Mouse (Mus musculus) CH12.LX (cell line): Measurements from ENCODE around the gene Ciapin1. TPM values are rescaled to one million over a fixed set of nuclear protein-coding genes. Genes with fewer than 3 reads are reported as not detected.

Experiments used
- DNase-seq: peaks from one replicate; pipeline ENCODE4 v3.0.0-alpha.2; 2013; ENCODE audit errors: extremely low read depth
- H3K27ac ChIP-seq: 2 replicates; pipeline ENCODE4 v1.5.1; 2012; ENCODE audit warnings: low read depth, mild to moderate bottlenecking, control low read depth, moderate library complexity; ENCODE audit not compliant: insufficient read depth
- H3K27me3 ChIP-seq: replicated peaks from 2 replicates; pipeline ENCODE3; 2012; ENCODE audit warnings: inconsistent platforms
- H3K36me3 ChIP-seq, 2 experiments: replicated peaks in 1 of 2; 2 replicates each; pipeline versions ENCODE3 to v1.6.1; 2012; ENCODE audit warnings: inconsistent platforms in 1 of 2, low read length in 1 of 2, mild to moderate bottlenecking in 1 of 2, mixed read lengths in 1 of 2, moderate library complexity in 1 of 2; ENCODE audit not compliant: control insufficient read depth in 1 of 2, insufficient read depth in 1 of 2
- H3K4me1 ChIP-seq, 2 experiments: 2 replicates each; pipeline ENCODE4 v1.6.1; 2012; ENCODE audit warnings: inconsistent platforms in 1 of 2, moderate library complexity in 1 of 2; ENCODE audit not compliant: insufficient read depth in 2 of 2, control insufficient read depth in 1 of 2
- H3K4me2 ChIP-seq: 2 replicates; pipeline ENCODE4 v1.6.1; 2012; ENCODE audit warnings: low read depth, mild to moderate bottlenecking, control low read depth; ENCODE audit not compliant: poor library complexity, insufficient read depth, severe bottlenecking
- H3K4me3 ChIP-seq, 3 experiments: fragments of 150-350 bp in 1 of 3; sonication (generic) in 1 of 3; replicated peaks in 1 of 3; 2 replicates each; pipeline versions ENCODE3 to v1.5.1; 2011 to 2012; ENCODE audit warnings: low read depth in 2 of 3, low read length in 2 of 3, mild to moderate bottlenecking in 2 of 3, moderate library complexity in 2 of 3, control low read depth in 1 of 3, improper control_type of control experiment in 1 of 3, inconsistent platforms in 1 of 3, mixed read lengths in 1 of 3; ENCODE audit not compliant: poor library complexity in 1 of 3
- H3K79me2 ChIP-seq: replicated peaks from 2 replicates; pipeline ENCODE4 v1.6.1; 2012; ENCODE audit warnings: mild to moderate bottlenecking, moderate library complexity; ENCODE audit not compliant: control insufficient read depth, poor library complexity, insufficient read depth, severe bottlenecking; ENCODE audit errors: extremely low read depth
- H3K9ac ChIP-seq: 2 replicates; pipeline ENCODE4 v1.6.1; 2012; ENCODE audit warnings: low read depth, mild to moderate bottlenecking, control low read depth, moderate library complexity; ENCODE audit not compliant: insufficient read depth
- H3K9me3 ChIP-seq: replicated peaks from 2 replicates; pipeline ENCODE3; 2012; ENCODE audit warnings: low read length, inconsistent platforms, mixed read lengths
- CHD1 ChIP-seq: IDR thresholded peaks from 2 replicates; pipeline ENCODE4 v1.6.1; 2012; ENCODE audit warnings: low read depth, low read length, improper control_type of control experiment, inconsistent platforms
- CHD2 ChIP-seq: IDR thresholded peaks from 2 replicates; pipeline ENCODE4 v1.6.1; 2011; ENCODE audit warnings: low read length, improper control_type of control experiment
- E2F4 ChIP-seq: IDR thresholded peaks from 2 replicates; pipeline ENCODE4 v1.6.1; 2011; ENCODE audit warnings: low read depth, low read length, improper control_type of control experiment; ENCODE audit not compliant: insufficient replicate concordance
- ELF1 ChIP-seq: IDR thresholded peaks from 2 replicates; pipeline ENCODE4 v1.6.1; 2014; ENCODE audit warnings: low read depth, mild to moderate bottlenecking, inconsistent platforms, low read length, improper control_type of control experiment
- EP300 ChIP-seq: IDR thresholded peaks from 2 replicates; pipeline ENCODE4 v1.6.1; 2011; ENCODE audit warnings: low read length, improper control_type of control experiment
- ETS1 ChIP-seq: conservative IDR thresholded peaks from 2 replicates; pipeline ENCODE4 v1.6.1; 2012; ENCODE audit warnings: low read depth, mild to moderate bottlenecking, inconsistent platforms, low read length, improper control_type of control experiment, moderate library complexity
- GABPA ChIP-seq: IDR thresholded peaks from 2 replicates; pipeline ENCODE4 v1.6.1; 2012; ENCODE audit warnings: low read depth, low read length, improper control_type of control experiment, inconsistent platforms; ENCODE audit not compliant: insufficient replicate concordance
- HCFC1 ChIP-seq: IDR thresholded peaks from 2 replicates; pipeline ENCODE4 v1.6.1; 2012; ENCODE audit warnings: low read depth, mild to moderate bottlenecking, inconsistent platforms, low read length, improper control_type of control experiment
- IRF4 ChIP-seq: IDR thresholded peaks from 2 replicates; pipeline ENCODE4 v1.6.1; 2014; ENCODE audit warnings: low read depth, mild to moderate bottlenecking, inconsistent platforms, low read length, improper control_type of control experiment
- JUN ChIP-seq: IDR thresholded peaks from 2 replicates; pipeline ENCODE4 v1.6.1; 2011; ENCODE audit warnings: low read depth, mild to moderate bottlenecking, low read length, improper control_type of control experiment, moderate library complexity; ENCODE audit not compliant: insufficient read depth
- JUND ChIP-seq: conservative IDR thresholded peaks from 2 replicates; pipeline ENCODE4 v1.6.1; 2011; ENCODE audit warnings: low read depth, low read length, improper control_type of control experiment
- KAT2A ChIP-seq: IDR thresholded peaks from 2 replicates; pipeline ENCODE4 v1.6.1; 2012; ENCODE audit warnings: low read length, improper control_type of control experiment, inconsistent platforms; ENCODE audit not compliant: insufficient replicate concordance
- MAFK ChIP-seq: IDR thresholded peaks from 2 replicates; pipeline ENCODE4 v1.6.1; 2011; ENCODE audit warnings: low read length, improper control_type of control experiment; ENCODE audit not compliant: insufficient replicate concordance
- MAX ChIP-seq: IDR thresholded peaks from 2 replicates; pipeline ENCODE4 v1.6.1; 2011; ENCODE audit warnings: low read length, improper control_type of control experiment
- MAZ ChIP-seq: IDR thresholded peaks from 2 replicates; pipeline ENCODE4 v1.6.1; 2012; ENCODE audit warnings: low read depth, mild to moderate bottlenecking, inconsistent platforms, low read length, improper control_type of control experiment, moderate library complexity
- MEF2A ChIP-seq: IDR thresholded peaks from 2 replicates; pipeline ENCODE4 v1.6.1; 2014; ENCODE audit warnings: low read depth, mild to moderate bottlenecking, inconsistent platforms, low read length, improper control_type of control experiment, borderline replicate concordance
- MXI1 ChIP-seq: IDR thresholded peaks from 2 replicates; pipeline ENCODE4 v1.6.1; 2011; ENCODE audit warnings: mild to moderate bottlenecking, low read depth, low read length, improper control_type of control experiment
- NELFE ChIP-seq: IDR thresholded peaks from 2 replicates; pipeline ENCODE4 v1.6.1; 2011; ENCODE audit warnings: low read depth, low read length, improper control_type of control experiment
- NRF1 ChIP-seq: IDR thresholded peaks from 2 replicates; pipeline ENCODE4 v1.6.1; 2014; ENCODE audit warnings: low read depth, mild to moderate bottlenecking, inconsistent platforms, low read length, improper control_type of control experiment, moderate library complexity
- PAX5 ChIP-seq: IDR thresholded peaks from 2 replicates; pipeline ENCODE4 v1.6.1; 2012; ENCODE audit warnings: low read length, inconsistent platforms, mixed read lengths
- POLR2A ChIP-seq: IDR thresholded peaks from 2 replicates; pipeline ENCODE4 v1.6.1; 2011; ENCODE audit warnings: low read depth, mild to moderate bottlenecking, improper control_type of control experiment, low read length
- POLR2AphosphoS2 ChIP-seq: IDR thresholded peaks from 2 replicates; pipeline ENCODE4 v1.6.1; 2011; ENCODE audit warnings: low read depth, low read length, improper control_type of control experiment
- RCOR1 ChIP-seq: conservative IDR thresholded peaks from 2 replicates; pipeline ENCODE4 v1.6.1; 2012; ENCODE audit warnings: low read depth, mild to moderate bottlenecking, inconsistent platforms, low read length, improper control_type of control experiment
- SIN3A ChIP-seq: IDR thresholded peaks from 2 replicates; pipeline ENCODE4 v1.6.1; 2012; ENCODE audit warnings: low read length, improper control_type of control experiment, inconsistent platforms
- SMC3 ChIP-seq: IDR thresholded peaks from 2 replicates; pipeline ENCODE4 v1.6.1; 2011; ENCODE audit warnings: low read depth, low read length, improper control_type of control experiment
- TBP ChIP-seq: conservative IDR thresholded peaks from 2 replicates; pipeline ENCODE4 v1.6.1; 2011; ENCODE audit warnings: low read depth, low read length, improper control_type of control experiment
- TCF12 ChIP-seq: IDR thresholded peaks from 2 replicates; pipeline ENCODE4 v1.6.1; 2014; ENCODE audit warnings: low read depth, mild to moderate bottlenecking, inconsistent platforms, low read length, improper control_type of control experiment
- UBTF ChIP-seq: IDR thresholded peaks from 2 replicates; pipeline ENCODE4 v1.6.1; 2012; ENCODE audit warnings: low read depth, mild to moderate bottlenecking, inconsistent platforms, low read length, improper control_type of control experiment, moderate library complexity
- USF1 ChIP-seq: IDR thresholded peaks from 2 replicates; pipeline ENCODE4 v1.6.1; 2014; ENCODE audit warnings: low read depth, mild to moderate bottlenecking, inconsistent platforms, low read length, improper control_type of control experiment
- ZC3H11A ChIP-seq: IDR thresholded peaks from 2 replicates; pipeline ENCODE4 v1.6.1; 2012; ENCODE audit warnings: low read depth, mild to moderate bottlenecking, inconsistent platforms, low read length, improper control_type of control experiment
- ZKSCAN1 ChIP-seq: IDR thresholded peaks from 2 replicates; pipeline ENCODE4 v1.6.1; 2012; ENCODE audit warnings: low read depth, inconsistent platforms, low read length, improper control_type of control experiment, borderline replicate concordance
- ZMIZ1 ChIP-seq: IDR thresholded peaks from 2 replicates; pipeline ENCODE4 v1.6.1; 2012; ENCODE audit warnings: low read depth, mild to moderate bottlenecking, inconsistent platforms, low read length, improper control_type of control experiment
- ZNF384 ChIP-seq: IDR thresholded peaks from 2 replicates; pipeline ENCODE4 v1.6.1; 2012; ENCODE audit warnings: low read depth, low read length, improper control_type of control experiment, inconsistent platforms
- dilution Hi-C: fragments of 300-500 bp; cut with MboI; formaldehyde crosslinking; loops from 2 replicates; pipeline ENCODE4 v1.14.3; 2020; ENCODE audit warnings: low sequenced_read_pairs; ENCODE audit not compliant: extremely low pct_unique_long_range_greater_than_20kb, extremely low pct_ligation_motif_present
- in situ Hi-C: fragments of 300-500 bp; cut with MboI; formaldehyde crosslinking; loops from 3 replicates; pipeline ENCODE4 v1.14.3; 2019; ENCODE audit warnings: low sequenced_read_pairs, low pct_ligation_motif_present, low pct_unique_long_range_greater_than_20kb, mixed read lengths
- polyA plus RNA-seq: library from polyadenylated mRNA; unstranded; fragments of >175 nt; gene quantifications from 2 replicates; pipeline ENCODE4 v1.2.1, GENCODE M21; 2012; ENCODE audit warnings: low read depth; ENCODE audit not compliant: insufficient read length
- total RNA-seq, 2 experiments: library from RNA; depleted of rRNA; stranded (reverse); fragments of 300-350 nt in 1 of 2; fragments of >200 nt in 1 of 2; gene quantifications; 2 replicates each; pipeline ENCODE4 v1.2.3; 2012 to 2014

Ciapin1 gene
- total and polyA plus RNA-seq, 3 experiments, result 83.1 to 139 (median 97.1) TPM

DNA sequence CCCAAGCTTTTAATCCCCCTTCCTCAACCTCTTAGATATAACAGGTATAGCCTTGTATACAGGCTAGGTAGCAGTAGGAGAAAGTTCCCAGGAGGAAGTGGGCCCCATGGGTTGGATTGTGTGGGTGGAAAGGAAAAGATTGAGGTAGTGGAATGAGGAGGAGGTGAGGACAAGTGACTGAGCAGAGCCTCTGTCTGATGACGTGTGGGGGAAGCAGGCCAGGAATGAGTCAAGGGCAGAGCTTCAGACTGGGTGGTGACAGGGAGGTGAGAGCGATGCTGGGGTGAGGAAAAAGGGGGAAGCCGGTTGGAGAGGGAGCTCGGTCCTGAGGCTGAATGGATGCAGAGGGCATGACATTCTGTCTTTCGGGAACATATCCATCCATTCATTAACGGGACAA lies 34.6 kb downstream of the Ciapin1 start:
- in situ Hi-C loops, result no loop called here
- Histone ChIP-seq H3K36me3 (no peaks in the 10 kb centered on the region), H3K4me1 (peaks cover 40 to 65% of the 10 kb centered on the region in 2 experiments), H3K9ac (no peak overlapping the region), H3K79me2 (no peaks in the 10 kb centered on the region), H3K27ac (no peak overlapping the region), H3K27me3 (no peaks in the 10 kb centered on the region), H3K4me3 (no peak overlapping the region), H3K9me3 (no peaks in the 10 kb centered on the region), H3K4me2 (no peak overlapping the region)
- DNase-seq, result no peak
- no peak for TF ChIP-seq JUN
- TF ChIP-seq IRF4, result peak; percentile 33; the same call in 1 of the 2 replicates
- dilution Hi-C loops, result no loop called here

DNA sequence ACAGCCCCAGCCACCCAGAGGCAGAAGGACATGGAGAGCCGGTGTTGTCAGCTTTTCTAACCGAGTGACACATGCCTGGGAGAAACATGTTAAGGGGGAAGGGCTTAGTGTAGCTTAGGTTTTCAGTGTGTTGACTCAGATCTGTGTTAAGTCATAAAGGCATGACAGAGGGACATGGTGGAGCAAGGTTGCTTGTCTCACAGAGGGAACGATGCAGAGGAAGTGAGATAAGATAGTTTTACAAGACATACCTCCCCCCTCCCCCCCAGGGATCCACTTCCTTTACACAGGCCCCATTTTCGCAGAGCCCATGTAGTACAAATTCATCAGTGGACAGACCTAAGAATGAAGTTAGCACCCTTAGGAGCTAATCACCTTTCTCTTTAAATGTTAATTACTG lies 35.8 kb downstream of the Ciapin1 start:
- Histone ChIP-seq H3K9me3 (no peaks in the 10 kb centered on the region), H3K4me1 (peaks cover 29 to 53% of the 10 kb centered on the region in 2 experiments), H3K79me2 (no peaks in the 10 kb centered on the region), H3K36me3 (no peaks in the 10 kb centered on the region), H3K27me3 (no peaks in the 10 kb centered on the region), H3K27ac (peak overlapping the region; percentile 43; the same call in 1 of the 2 replicates), H3K4me3 (no peak overlapping the region), H3K9ac (no peak overlapping the region; the same call in 1 of the 2 replicates), H3K4me2 (peak overlapping the region; percentile 2)
- in situ Hi-C loops, result no loop called here
- DNase-seq, result peak; percentile 84
- dilution Hi-C loops, result no loop called here
- 0 out of 2 replicates have a peak, but pooled peaks have one; percentile 13 for TF ChIP-seq JUN
- TF ChIP-seq KAT2A, result no peak
- TF ChIP-seq ZMIZ1, result no peak
- TF ChIP-seq PAX5, result no peak
- peak; percentile 48; the same call in 1 of the 2 replicates for TF ChIP-seq ELF1
- TF ChIP-seq CHD2, result peak; percentile 73
- no peak for TF ChIP-seq SMC3
- no peak for TF ChIP-seq POLR2A
- no peak for TF ChIP-seq CHD1
- no peak for TF ChIP-seq NRF1
- TF ChIP-seq TCF12, result 0 out of 2 replicates have a peak, but pooled peaks have one; percentile 20
- TF ChIP-seq IRF4, result peak; percentile 69
- no peak for TF ChIP-seq JUND
- TF ChIP-seq SIN3A, result no peak
- no peak for TF ChIP-seq POLR2AphosphoS2
- peak; percentile 67 for TF ChIP-seq MAX
- no peak for TF ChIP-seq MAFK
- no peak for TF ChIP-seq RCOR1
- no peak for TF ChIP-seq USF1
- no peak for TF ChIP-seq ZNF384
- no peak for TF ChIP-seq GABPA
- TF ChIP-seq NELFE, result no peak
- TF ChIP-seq TBP, result no peak
- peak; percentile 48; the same call in 1 of the 2 replicates for TF ChIP-seq ETS1
- TF ChIP-seq MEF2A, result no peak
- TF ChIP-seq UBTF, result no peak
- TF ChIP-seq MAZ, result 0 out of 2 replicates have a peak, but pooled peaks have one; percentile 37
- TF ChIP-seq HCFC1, result peak; percentile 51
- no peak for TF ChIP-seq ZKSCAN1
- TF ChIP-seq EP300, result peak; percentile 78
- peak; percentile 47; the same call in 1 of the 2 replicates for TF ChIP-seq MXI1
- TF ChIP-seq E2F4, result no peak
- no peak for TF ChIP-seq ZC3H11A
